Mouse (Mus musculus) fat pad, adult 2 months (tissue): ENCODE measurements around the gene Rab43.

Experiments used
- DNase-seq: peaks from one replicate; pipeline ENCODE4 v3.0.0-alpha.2; 2011; ENCODE audit warnings: low read depth, low spot score; ENCODE audit errors: extremely low read depth

Gene Rab43

GRCm38 (mm10) chr6:87809651-87810161 is 2.3 kb downstream of the Rab43 start:
- no peak for DNase-seq

DNA sequence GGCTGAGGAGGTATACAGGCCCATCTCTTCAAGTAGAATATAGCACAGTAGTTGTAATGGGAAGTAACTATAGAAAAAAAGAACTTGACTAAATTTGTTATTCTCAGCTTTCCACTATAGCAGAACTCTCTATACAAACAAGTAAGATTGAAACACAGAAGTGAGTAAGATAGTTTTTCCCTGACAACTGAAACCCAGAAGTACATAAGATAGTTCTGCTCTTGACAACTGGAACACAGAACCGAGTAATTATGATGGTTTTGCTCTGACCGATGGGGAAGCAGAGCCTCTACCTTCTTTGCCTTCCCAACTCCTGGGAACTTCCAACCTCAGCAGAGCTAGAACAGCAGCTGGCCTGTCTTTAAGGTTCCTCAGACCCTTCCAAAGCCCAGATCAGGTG is 2.8 kb downstream of the Rab43 start:
- DNase-seq, result no peak

- no peak for DNase-seq
Observed at GRCm38 (mm10) chr6:87808521-87808920, 3.4 kb downstream of the Rab43 start.

- DNase-seq, result no peak
Observed at GRCm38 (mm10) chr6:87807735-87808440, 4.1 kb downstream of the Rab43 start.

- DNase-seq, result no peak
Observed at GRCm38 (mm10) chr6:87806857-87807256, 5.1 kb downstream of the Rab43 start.

DNA sequence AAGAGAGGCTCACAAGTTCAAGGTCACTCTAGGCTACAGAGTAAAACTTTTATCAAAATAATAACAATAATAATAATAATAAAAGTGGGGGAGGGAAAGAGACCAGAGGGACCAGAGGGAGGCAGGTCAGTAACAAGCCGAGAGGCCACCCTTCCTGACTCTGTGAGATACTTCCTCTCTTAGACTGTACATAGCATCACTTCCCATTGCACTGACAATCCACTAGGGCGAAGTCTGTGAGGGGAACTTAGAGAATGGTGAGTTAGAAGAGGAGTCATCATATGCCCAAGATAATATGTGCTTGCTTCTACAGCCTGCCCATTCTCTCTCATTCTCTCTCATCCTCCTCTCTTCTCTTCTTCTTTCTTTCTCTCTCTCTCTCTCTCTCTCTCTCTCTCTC is 5.9 kb downstream of the Rab43 start:
- no peak for DNase-seq

DNA sequence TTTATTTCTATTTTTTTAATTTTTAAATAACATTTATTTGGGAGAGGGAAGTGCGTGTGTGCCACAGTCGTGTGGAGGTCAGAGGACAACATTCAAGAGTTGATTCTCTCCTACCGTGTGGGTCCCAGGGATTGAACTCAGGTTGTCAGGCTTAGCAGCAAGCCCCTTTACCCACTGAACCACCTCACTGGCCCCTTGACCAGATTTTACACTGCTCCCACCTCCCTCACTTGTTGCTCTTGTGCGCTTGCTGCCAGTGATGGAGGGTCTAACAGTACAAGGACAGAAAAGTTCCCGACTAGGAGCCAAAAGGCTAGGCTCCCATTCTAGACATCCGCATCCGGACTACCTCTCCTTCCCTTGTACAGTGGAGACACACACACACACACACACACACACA is 6.5 kb downstream of the Rab43 start:
- DNase-seq, result no peak

DNA sequence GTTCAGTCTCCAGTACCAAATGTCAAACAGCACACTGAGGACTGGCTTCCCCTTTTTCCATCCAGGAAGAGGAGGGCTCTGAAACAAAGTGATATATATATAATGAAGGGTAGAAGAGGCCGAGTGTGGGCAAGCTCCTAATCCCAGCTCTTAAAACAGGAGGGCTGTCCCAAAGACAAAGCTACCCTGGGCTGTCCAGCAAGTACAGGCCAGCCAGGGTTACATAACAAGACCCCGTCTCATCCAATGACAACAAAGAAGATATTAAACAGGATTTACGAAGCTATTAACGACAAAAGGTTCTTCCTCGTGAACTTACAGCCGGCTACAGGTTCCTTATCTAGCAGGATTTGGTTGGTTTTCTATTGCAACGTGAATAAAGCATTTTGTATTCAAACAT is 7.1 kb downstream of the Rab43 start:
- DNase-seq, result peak; percentile 68

- DNase-seq, result peak; percentile 83
Observed at GRCm38 (mm10) chr6:87804036-87804435, 7.9 kb downstream of the Rab43 start.

GRCm38 (mm10) chr6:87802462-87802861 is 9.5 kb downstream of the Rab43 start:
- DNase-seq, result no peak

- DNase-seq, result no peak
Observed at GRCm38 (mm10) chr6:87799576-87799975, 12.4 kb downstream of the Rab43 start.

DNA sequence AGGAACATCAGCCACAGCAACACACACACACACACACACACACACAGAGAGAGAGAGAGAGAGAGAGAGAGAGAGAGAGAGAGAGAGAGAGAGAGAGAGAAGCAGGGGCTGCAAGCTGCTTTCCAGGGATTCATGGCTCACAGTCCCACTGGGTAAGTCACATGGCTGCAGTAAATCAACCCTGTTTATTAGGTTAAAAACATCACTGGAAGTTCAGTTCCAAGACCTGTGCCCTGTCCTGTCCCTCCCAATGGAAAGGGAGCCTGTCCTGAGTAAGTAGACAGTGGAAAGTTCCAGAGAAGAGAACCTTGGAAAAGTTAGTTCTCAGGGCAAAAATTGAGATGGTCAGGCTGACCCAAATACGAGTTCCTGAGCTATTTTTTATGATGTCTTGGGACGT is 14.6 kb downstream of the Rab43 start:
- DNase-seq, result no peak

GRCm38 (mm10) chr6:87796251-87796880 is 15.6 kb downstream of the Rab43 start:
- no peak for DNase-seq

- DNase-seq, result no peak
Observed at GRCm38 (mm10) chr6:87795385-87796150, 16.4 kb downstream of the Rab43 start.

- no peak for DNase-seq
Observed at GRCm38 (mm10) chr6:87793821-87794510, 18.0 kb downstream of the Rab43 start.

GRCm38 (mm10) chr6:87791826-87792225 is 20.1 kb downstream of the Rab43 start:
- DNase-seq, result no peak

- DNase-seq, result no peak
Observed at GRCm38 (mm10) chr6:87790779-87791480, 21.0 kb downstream of the Rab43 start.

DNA sequence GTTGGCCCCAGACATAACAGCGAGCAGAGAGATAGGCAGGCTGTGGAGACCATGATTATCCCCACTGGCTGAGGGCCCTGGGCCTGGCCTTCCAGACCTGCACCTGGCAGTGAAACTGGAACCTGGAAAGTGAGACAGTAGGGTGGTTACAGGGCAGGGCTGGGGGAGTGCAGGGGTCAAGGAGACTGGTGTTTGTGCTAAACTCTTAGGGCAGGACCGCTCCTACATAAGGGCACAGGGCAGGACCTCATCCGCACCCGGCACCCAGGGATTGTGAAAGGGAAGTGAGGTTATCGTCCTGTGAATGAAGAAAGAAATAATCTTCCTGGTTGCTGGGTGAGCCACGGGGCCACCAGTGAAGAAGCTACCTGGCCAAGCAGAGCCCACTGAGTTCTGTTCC is 22.2 kb downstream of the Rab43 start:
- no peak for DNase-seq

DNA sequence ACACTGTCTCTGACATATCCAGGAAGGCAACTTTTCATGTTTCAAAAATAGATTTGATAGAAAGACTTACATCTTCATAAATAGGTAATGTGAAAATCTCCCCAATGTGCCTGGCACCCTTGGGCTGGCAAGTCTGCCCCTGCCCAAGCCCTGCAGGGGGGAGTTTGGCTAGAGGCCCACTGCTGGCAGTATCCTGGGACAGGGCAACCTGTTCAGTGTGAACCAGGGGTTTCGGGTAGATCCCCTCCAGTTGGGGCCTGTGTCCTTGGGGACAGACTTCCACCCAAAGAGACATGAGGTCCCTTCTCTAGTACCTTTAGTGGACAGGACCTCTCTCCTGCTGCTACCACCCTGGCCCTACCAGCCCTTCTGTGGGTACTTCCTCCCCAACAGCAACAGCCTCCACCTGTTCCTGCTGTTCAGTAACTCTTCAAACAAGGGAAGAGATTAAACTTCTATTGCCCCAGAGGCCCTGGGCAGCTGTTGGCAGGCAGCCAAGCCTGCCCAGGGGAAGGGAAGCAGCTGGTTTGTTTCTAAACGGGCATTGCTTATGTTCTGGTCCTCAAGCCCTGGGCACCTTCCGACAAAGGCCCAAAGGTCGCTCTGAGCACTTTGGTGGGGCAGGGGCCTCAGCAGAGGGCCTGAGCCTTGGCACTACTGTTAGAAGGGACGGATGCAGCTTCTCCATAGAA is 22.9 kb downstream of the Rab43 start:
- DNase-seq, result no peak

DNA sequence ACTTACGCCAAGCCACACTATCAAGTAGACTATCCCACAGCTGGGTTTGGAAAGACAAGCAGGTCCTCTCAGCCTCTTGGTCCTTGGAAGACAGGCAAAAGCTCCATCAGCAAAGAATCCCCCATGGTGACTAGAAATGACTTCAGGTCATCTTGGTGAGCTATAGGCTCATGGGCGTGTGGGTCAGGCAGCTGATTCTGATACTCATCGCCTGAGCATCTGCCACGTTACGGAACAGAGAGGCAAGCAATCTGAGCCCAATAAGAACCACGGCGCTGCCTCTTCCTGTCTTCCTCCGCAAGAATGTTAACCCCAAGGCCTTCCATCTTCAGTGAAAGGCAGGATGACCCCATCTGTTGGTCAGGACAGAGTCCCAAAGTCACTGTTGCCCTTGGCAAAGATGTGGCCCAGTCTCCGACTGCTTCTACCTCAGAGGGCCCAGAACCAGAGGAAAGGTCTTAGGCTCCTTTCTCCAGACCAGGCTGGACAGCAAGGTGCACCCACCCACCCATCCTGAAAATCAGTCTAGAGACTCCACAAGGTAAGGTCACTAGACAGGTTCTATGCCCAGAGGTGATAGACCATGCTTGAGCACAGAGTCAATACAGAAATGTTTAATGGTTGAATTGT is 23.6 kb downstream of the Rab43 start:
- DNase-seq, result no peak
